Mouse (Mus musculus) CH12.LX (cell line): Measurements from ENCODE around the gene Olfr556. TPM values are rescaled to one million over a fixed set of nuclear protein-coding genes. Genes with fewer than 3 reads are reported as not detected.

Experiments
- DNase-seq: peaks from one replicate; pipeline ENCODE4 v3.0.0-alpha.2; 2013; ENCODE audit errors: extremely low read depth
- H3K27ac ChIP-seq: 2 replicates; pipeline ENCODE4 v1.5.1; 2012; ENCODE audit warnings: low read depth, mild to moderate bottlenecking, control low read depth, moderate library complexity; ENCODE audit not compliant: insufficient read depth
- H3K27me3 ChIP-seq: replicated peaks from 2 replicates; pipeline ENCODE3; 2012; ENCODE audit warnings: inconsistent platforms
- H3K36me3 ChIP-seq, 2 experiments: replicated peaks in 1 of 2; 2 replicates each; pipeline versions ENCODE3 to v1.6.1; 2012; ENCODE audit warnings: inconsistent platforms in 1 of 2, low read length in 1 of 2, mild to moderate bottlenecking in 1 of 2, mixed read lengths in 1 of 2, moderate library complexity in 1 of 2; ENCODE audit not compliant: control insufficient read depth in 1 of 2, insufficient read depth in 1 of 2
- H3K4me1 ChIP-seq, 2 experiments: 2 replicates each; pipeline ENCODE4 v1.6.1; 2012; ENCODE audit warnings: inconsistent platforms in 1 of 2, moderate library complexity in 1 of 2; ENCODE audit not compliant: insufficient read depth in 2 of 2, control insufficient read depth in 1 of 2
- H3K4me2 ChIP-seq: 2 replicates; pipeline ENCODE4 v1.6.1; 2012; ENCODE audit warnings: low read depth, mild to moderate bottlenecking, control low read depth; ENCODE audit not compliant: poor library complexity, insufficient read depth, severe bottlenecking
- H3K4me3 ChIP-seq, 3 experiments: fragments of 150-350 bp in 1 of 3; sonication (generic) in 1 of 3; replicated peaks in 1 of 3; 2 replicates each; pipeline versions ENCODE3 to v1.5.1; 2011 to 2012; ENCODE audit warnings: low read depth in 2 of 3, low read length in 2 of 3, mild to moderate bottlenecking in 2 of 3, moderate library complexity in 2 of 3, control low read depth in 1 of 3, improper control_type of control experiment in 1 of 3, inconsistent platforms in 1 of 3, mixed read lengths in 1 of 3; ENCODE audit not compliant: poor library complexity in 1 of 3
- H3K79me2 ChIP-seq: replicated peaks from 2 replicates; pipeline ENCODE4 v1.6.1; 2012; ENCODE audit warnings: mild to moderate bottlenecking, moderate library complexity; ENCODE audit not compliant: control insufficient read depth, poor library complexity, insufficient read depth, severe bottlenecking; ENCODE audit errors: extremely low read depth
- H3K9ac ChIP-seq: 2 replicates; pipeline ENCODE4 v1.6.1; 2012; ENCODE audit warnings: low read depth, mild to moderate bottlenecking, control low read depth, moderate library complexity; ENCODE audit not compliant: insufficient read depth
- H3K9me3 ChIP-seq: replicated peaks from 2 replicates; pipeline ENCODE3; 2012; ENCODE audit warnings: low read length, inconsistent platforms, mixed read lengths
- BHLHE40 ChIP-seq: IDR thresholded peaks from 2 replicates; pipeline ENCODE4 v1.6.1; 2011; ENCODE audit warnings: mild to moderate bottlenecking, low read depth, low read length, improper control_type of control experiment
- CTCF ChIP-seq, 2 experiments: IDR thresholded peaks in 1 of 2; conservative IDR thresholded peaks in 1 of 2; 2 replicates each; pipeline ENCODE4 v1.5.1; 2011 to 2012; ENCODE audit warnings: low read depth in 2 of 2, low read length in 2 of 2, improper control_type of control experiment in 1 of 2, inconsistent platforms in 1 of 2, mild to moderate bottlenecking in 1 of 2, moderate library complexity in 1 of 2
- ELF1 ChIP-seq: IDR thresholded peaks from 2 replicates; pipeline ENCODE4 v1.6.1; 2014; ENCODE audit warnings: low read depth, mild to moderate bottlenecking, inconsistent platforms, low read length, improper control_type of control experiment
- EP300 ChIP-seq: IDR thresholded peaks from 2 replicates; pipeline ENCODE4 v1.6.1; 2011; ENCODE audit warnings: low read length, improper control_type of control experiment
- GABPA ChIP-seq: IDR thresholded peaks from 2 replicates; pipeline ENCODE4 v1.6.1; 2012; ENCODE audit warnings: low read depth, low read length, improper control_type of control experiment, inconsistent platforms; ENCODE audit not compliant: insufficient replicate concordance
- IRF4 ChIP-seq: IDR thresholded peaks from 2 replicates; pipeline ENCODE4 v1.6.1; 2014; ENCODE audit warnings: low read depth, mild to moderate bottlenecking, inconsistent platforms, low read length, improper control_type of control experiment
- JUND ChIP-seq: conservative IDR thresholded peaks from 2 replicates; pipeline ENCODE4 v1.6.1; 2011; ENCODE audit warnings: low read depth, low read length, improper control_type of control experiment
- KAT2A ChIP-seq: IDR thresholded peaks from 2 replicates; pipeline ENCODE4 v1.6.1; 2012; ENCODE audit warnings: low read length, improper control_type of control experiment, inconsistent platforms; ENCODE audit not compliant: insufficient replicate concordance
- MAX ChIP-seq: IDR thresholded peaks from 2 replicates; pipeline ENCODE4 v1.6.1; 2011; ENCODE audit warnings: low read length, improper control_type of control experiment
- MAZ ChIP-seq: IDR thresholded peaks from 2 replicates; pipeline ENCODE4 v1.6.1; 2012; ENCODE audit warnings: low read depth, mild to moderate bottlenecking, inconsistent platforms, low read length, improper control_type of control experiment, moderate library complexity
- MXI1 ChIP-seq: IDR thresholded peaks from 2 replicates; pipeline ENCODE4 v1.6.1; 2011; ENCODE audit warnings: mild to moderate bottlenecking, low read depth, low read length, improper control_type of control experiment
- MYC ChIP-seq: IDR thresholded peaks from 2 replicates; pipeline ENCODE4 v1.6.1; 2011; ENCODE audit warnings: low read depth, mild to moderate bottlenecking, improper control_type of control experiment, low read length
- NELFE ChIP-seq: IDR thresholded peaks from 2 replicates; pipeline ENCODE4 v1.6.1; 2011; ENCODE audit warnings: low read depth, low read length, improper control_type of control experiment
- NRF1 ChIP-seq: IDR thresholded peaks from 2 replicates; pipeline ENCODE4 v1.6.1; 2014; ENCODE audit warnings: low read depth, mild to moderate bottlenecking, inconsistent platforms, low read length, improper control_type of control experiment, moderate library complexity
- POLR2A ChIP-seq: IDR thresholded peaks from 2 replicates; pipeline ENCODE4 v1.6.1; 2011; ENCODE audit warnings: low read depth, mild to moderate bottlenecking, improper control_type of control experiment, low read length
- RAD21 ChIP-seq: IDR thresholded peaks from 2 replicates; pipeline ENCODE4 v1.6.1; 2011; ENCODE audit warnings: low read depth, mild to moderate bottlenecking, low read length, improper control_type of control experiment, moderate library complexity
- RCOR1 ChIP-seq: conservative IDR thresholded peaks from 2 replicates; pipeline ENCODE4 v1.6.1; 2012; ENCODE audit warnings: low read depth, mild to moderate bottlenecking, inconsistent platforms, low read length, improper control_type of control experiment
- SIN3A ChIP-seq: IDR thresholded peaks from 2 replicates; pipeline ENCODE4 v1.6.1; 2012; ENCODE audit warnings: low read length, improper control_type of control experiment, inconsistent platforms
- SMC3 ChIP-seq: IDR thresholded peaks from 2 replicates; pipeline ENCODE4 v1.6.1; 2011; ENCODE audit warnings: low read depth, low read length, improper control_type of control experiment
- TBP ChIP-seq: conservative IDR thresholded peaks from 2 replicates; pipeline ENCODE4 v1.6.1; 2011; ENCODE audit warnings: low read depth, low read length, improper control_type of control experiment
- USF1 ChIP-seq: IDR thresholded peaks from 2 replicates; pipeline ENCODE4 v1.6.1; 2014; ENCODE audit warnings: low read depth, mild to moderate bottlenecking, inconsistent platforms, low read length, improper control_type of control experiment
- ZC3H11A ChIP-seq: IDR thresholded peaks from 2 replicates; pipeline ENCODE4 v1.6.1; 2012; ENCODE audit warnings: low read depth, mild to moderate bottlenecking, inconsistent platforms, low read length, improper control_type of control experiment
- ZNF384 ChIP-seq: IDR thresholded peaks from 2 replicates; pipeline ENCODE4 v1.6.1; 2012; ENCODE audit warnings: low read depth, low read length, improper control_type of control experiment, inconsistent platforms
- dilution Hi-C: fragments of 300-500 bp; cut with MboI; formaldehyde crosslinking; loops from 2 replicates; pipeline ENCODE4 v1.14.3; 2020; ENCODE audit warnings: low sequenced_read_pairs; ENCODE audit not compliant: extremely low pct_unique_long_range_greater_than_20kb, extremely low pct_ligation_motif_present
- in situ Hi-C: fragments of 300-500 bp; cut with MboI; formaldehyde crosslinking; loops from 3 replicates; pipeline ENCODE4 v1.14.3; 2019; ENCODE audit warnings: low sequenced_read_pairs, low pct_ligation_motif_present, low pct_unique_long_range_greater_than_20kb, mixed read lengths
- polyA plus RNA-seq: library from polyadenylated mRNA; unstranded; fragments of >175 nt; gene quantifications from 2 replicates; pipeline ENCODE4 v1.2.1, GENCODE M21; 2012; ENCODE audit warnings: low read depth; ENCODE audit not compliant: insufficient read length
- total RNA-seq, 2 experiments: library from RNA; depleted of rRNA; stranded (reverse); fragments of 300-350 nt in 1 of 2; fragments of >200 nt in 1 of 2; gene quantifications; 2 replicates each; pipeline ENCODE4 v1.2.3; 2012 to 2014

Olfr556 gene
- total and polyA plus RNA-seq, 3 experiments, result not detected

- Histone ChIP-seq H3K4me2 (no peak within 1 kb of the TSS), H3K9ac (no peak within 1 kb of the TSS), H3K4me3 (no peak within 1 kb of the TSS), H3K79me2 (no peaks in the 10 kb centered on the region), H3K36me3 (no peaks in the 10 kb centered on the region), H3K4me1 (no peaks in the 10 kb centered on the region)
- dilution Hi-C loops, result no loop called here
- TF ChIP-seq ZC3H11A (no peak), GABPA (no peak), ELF1 (no peak), JUND (no peak), NELFE (no peak), MXI1 (no peak), ZNF384 (no peak), MYC (no peak), TBP (no peak), MAZ (no peak), RCOR1 (no peak), BHLHE40 (no peak), POLR2A (no peak)
- TF ChIP-seq, all 38 proteins: peak for 0
- no peak for DNase-seq
- in situ Hi-C loops, result no loop called here
- Histone ChIP-seq H3K27me3 (no peaks in the 10 kb centered on the region), H3K27ac (no peak within 1 kb of the TSS), H3K9me3 (no peaks in the 10 kb centered on the region)
Measured at GRCm38 (mm10) chr7:102658523-102658922, 6.2 kb upstream of the Olfr556 start, which contains the start of gene Olfr555. Olfr555 (plus strand) TSS chr7:102658823.

DNA sequence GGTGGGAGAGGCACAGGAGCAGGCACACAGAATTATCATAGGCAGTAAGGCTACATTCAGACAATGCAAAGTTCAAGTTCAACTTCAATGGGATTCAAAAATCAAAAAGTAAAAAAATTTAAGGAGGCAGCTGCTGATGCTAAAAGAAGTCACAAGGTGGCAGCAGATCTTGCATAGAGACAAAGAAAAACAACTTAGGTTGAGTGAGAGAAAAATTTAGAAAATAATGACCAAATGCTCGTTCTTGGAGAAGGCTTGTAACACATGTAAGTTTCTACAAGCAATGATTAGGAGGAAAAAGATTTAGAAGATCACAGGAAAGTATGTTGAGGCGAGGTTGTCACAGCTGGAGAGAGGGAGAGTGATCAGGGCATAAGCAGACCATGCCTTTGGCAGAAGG is 679 bp downstream of the Olfr556 start:
- H3K27me3 ChIP-seq, result no peaks in the 10 kb centered on the region
- TF ChIP-seq BHLHE40 (no peak), MAX (no peak), RAD21 (peak; percentile 67), GABPA (no peak), CTCF (conservative IDR thresholded peaks at IDR 0.05 in 1 of 2, IDR thresholded peaks at IDR 0.05 in 1 of 2; ENCODE audit: low read depth in 2 of 2, low read length in 2 of 2) (peak in 1 of 2 experiments; percentile 75; a peak in 2 of 4 replicates), MYC (no peak), ELF1 (no peak), IRF4 (no peak), ZNF384 (peak; percentile 71), SIN3A (no peak), NRF1 (no peak), EP300 (no peak), USF1 (no peak), KAT2A (no peak), SMC3 (peak; percentile 61)
- dilution Hi-C loops, result no loop called here
- H3K36me3 ChIP-seq, result no peaks in the 10 kb centered on the region
- H3K27ac ChIP-seq, result no peak overlapping the region
- no peak overlapping the region for H3K4me3 ChIP-seq
- H3K79me2 ChIP-seq, result no peaks in the 10 kb centered on the region
- H3K4me1 ChIP-seq, result no peaks in the 10 kb centered on the region
- no peak overlapping the region for H3K9ac ChIP-seq
- H3K9me3 ChIP-seq, result no peaks in the 10 kb centered on the region
- in situ Hi-C loops, result loop anchor here (10.0 kb wide), 1 partner anchor 249 kb away; the partner anchor contains the start of gene Olfr571
- no peak overlapping the region for H3K4me2 ChIP-seq
- peak; percentile 24 for DNase-seq
